Mouse (Mus musculus): ENCODE measurements at regions not wholly inside any gene's neighbourhood (a gene's known extent, or its start where the extent isn't known, plus 50 kb on each side); places are given as distances from the start of the nearest gene placed in this dataset.
A peak's percentile ranks its signal among the peaks of the same experiment; 100 is the strongest.

DNA sequence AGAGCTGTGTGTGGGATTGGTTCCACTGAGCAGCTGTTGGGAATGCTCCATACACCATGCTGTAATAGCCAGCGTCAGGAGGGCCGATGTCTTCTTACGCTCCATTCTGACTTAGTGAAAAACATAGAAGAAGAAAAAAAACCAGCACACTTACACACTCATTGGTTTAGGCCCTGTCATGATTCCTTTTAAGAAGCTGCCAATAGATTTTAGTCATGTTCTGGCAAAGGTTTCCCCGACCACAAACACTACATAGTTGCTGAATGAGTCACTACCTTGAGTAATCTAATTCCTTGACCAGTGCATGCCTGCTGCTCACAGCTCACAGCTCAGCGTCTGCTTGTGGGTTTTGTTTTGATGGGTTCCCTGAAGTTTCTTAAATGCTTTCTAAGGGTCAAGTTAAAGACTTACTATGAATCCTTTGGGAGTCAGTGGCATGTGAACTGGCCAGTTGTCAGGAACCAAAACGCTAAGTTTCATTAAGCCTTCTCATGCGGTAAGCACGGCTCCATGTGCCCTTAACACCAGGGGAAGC lies 58.8 kb upstream of the Bach2 start:
- peak; percentile 57 for DNase-seq (ENCODE audit: low spot score)

DNA sequence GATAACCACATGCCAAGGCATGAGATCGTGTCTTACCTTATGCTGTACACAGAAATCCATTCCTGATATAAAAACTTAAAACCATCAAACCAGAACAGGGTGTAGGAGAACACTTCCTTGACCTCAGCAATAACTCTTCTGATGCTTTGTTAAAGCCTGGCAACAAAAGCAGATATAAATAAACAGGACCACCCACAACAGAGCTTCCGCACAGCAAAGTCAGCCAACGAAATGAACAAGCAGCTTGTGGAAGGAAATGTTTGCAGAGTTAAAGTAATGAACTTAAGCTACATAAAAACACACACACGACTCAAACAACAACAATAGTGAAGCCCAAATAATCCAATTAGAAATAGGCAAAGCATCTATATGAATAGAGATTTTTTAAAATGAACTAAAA lies 54.8 kb upstream of the Bach2 start:
- no peak for DNase-seq (ENCODE audit: low spot score)

GRCm38 (mm10) chr4:32185986-32186385 lies 52.6 kb upstream of the Bach2 start:
- no peak for DNase-seq (ENCODE audit: low spot score)

- no peak for DNase-seq (ENCODE audit: low spot score)
Measured at GRCm38 (mm10) chr4:32187154-32187553, 51.5 kb upstream of the Bach2 start.

GRCm38 (mm10) chr4:32188076-32188475 lies 50.5 kb upstream of the Bach2 start:
- no peak for DNase-seq (ENCODE audit: low spot score)

DNA sequence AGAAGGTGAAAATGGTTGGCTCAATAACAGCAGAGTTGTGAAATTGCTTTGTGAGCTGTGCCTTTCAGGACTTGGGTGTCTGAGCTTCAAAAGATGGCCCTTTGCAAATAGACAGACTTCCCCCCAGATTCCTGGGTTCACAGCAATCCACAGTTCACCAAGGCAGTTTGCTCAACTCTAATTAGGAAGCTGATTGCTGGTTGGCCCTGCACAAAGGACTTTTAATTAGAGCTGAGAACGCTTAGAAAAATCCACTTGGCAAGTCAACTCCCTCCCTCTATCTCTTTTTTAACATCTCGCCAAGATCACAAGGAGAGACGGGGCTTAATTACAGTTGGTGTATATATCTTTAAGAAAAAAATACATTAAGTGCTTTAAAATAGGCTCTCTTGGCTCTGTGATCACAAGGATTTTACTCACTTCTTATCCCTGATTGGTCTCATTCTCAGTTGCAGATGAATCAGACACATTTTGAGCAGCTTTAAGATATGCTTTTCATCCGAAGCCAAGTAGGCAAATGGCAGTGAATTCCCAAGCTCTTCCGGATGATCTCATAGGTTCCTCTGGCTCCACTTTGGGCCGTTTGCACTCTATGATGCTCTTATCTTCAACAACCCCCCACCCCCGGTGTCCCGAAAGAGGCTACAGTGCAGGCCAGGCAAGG lies 49.7 kb upstream of the Bach2 start:
- no peak for DNase-seq (ENCODE audit: low spot score)

Data from ovary, adult 18-20 months (tissue).